ENCODE assay signal across 8 mouse cellular contexts in genomic region chr9:83925688-83926041, GRCm38 (mm10). TPM values are rescaled to one million over a fixed set of nuclear protein-coding genes. Genes with fewer than 3 reads are reported as not detected.
DNase-seq lines count a peak whose midpoint lies in the region; ATAC-seq lines count a peak whose summit lies in the region.

No protein-coding gene starts in this region.

- no peak for DNase-seq in heart, embryonic 10.5 days (ENCODE audit: low spot score)
- no peak for DNase-seq in heart, adult 8-10 months (ENCODE audit: low spot score)
- DNase-seq in brain, adult 2 months (ENCODE audit: low read depth, low spot score), result peak; percentile 61
- no peak for DNase-seq in testis, postnatal 14 days (ENCODE audit: low spot score)
- DNase-seq in left cerebral cortex, adult 9 months (ENCODE audit: low spot score in 2 of 2), result no peak
- DNase-seq in urinary bladder, postnatal 14 days (ENCODE audit: low spot score), result no peak

- no peak overlapping the region for H3K9ac ChIP-seq in forebrain, embryonic 16.5 days (replicated peaks; ENCODE audit: low read depth, low read length)
- H3K9ac ChIP-seq in liver, embryonic 15.5 days, result peak overlapping the region; percentile 52; the same call in 1 of the 2 replicates

- peak overlapping the region; percentile 84 for H3K4me3 ChIP-seq in heart, embryonic 10.5 days
- H3K4me3 ChIP-seq in forebrain, embryonic 16.5 days (replicated peaks; ENCODE audit: low read length), result peak overlapping the region; percentile 74
- H3K4me3 ChIP-seq in liver, embryonic 15.5 days (replicated peaks), result peak overlapping the region; percentile 66

- H3K36me3 ChIP-seq in heart, embryonic 10.5 days, result no peaks in the 10 kb centered on the region
- H3K36me3 ChIP-seq in forebrain, embryonic 16.5 days (ENCODE audit: control insufficient read depth, insufficient read depth), result no peaks in the 10 kb centered on the region
- no peaks in the 10 kb centered on the region for H3K36me3 ChIP-seq in liver, embryonic 15.5 days (replicated peaks)

- no peak overlapping the region for H3K27ac ChIP-seq in heart, embryonic 10.5 days
- H3K27ac ChIP-seq in forebrain, embryonic 16.5 days (ENCODE audit: low read length), result no peak overlapping the region
- no peak overlapping the region for H3K27ac ChIP-seq in liver, embryonic 15.5 days (replicated peaks)

- no peaks in the 10 kb centered on the region for H3K27me3 ChIP-seq in heart, embryonic 10.5 days (ENCODE audit: insufficient read depth, poor library complexity, severe bottlenecking)
- no peaks in the 10 kb centered on the region for H3K27me3 ChIP-seq in forebrain, embryonic 16.5 days (replicated peaks; ENCODE audit: control insufficient read depth, insufficient read depth, low read length)
- H3K27me3 ChIP-seq in liver, embryonic 15.5 days, result no peaks in the 10 kb centered on the region

- no peaks in the 10 kb centered on the region for H3K9me3 ChIP-seq in heart, embryonic 10.5 days
- H3K9me3 ChIP-seq in forebrain, embryonic 16.5 days (ENCODE audit: control insufficient read depth, low read length), result no peaks in the 10 kb centered on the region
- H3K9me3 ChIP-seq in liver, embryonic 15.5 days (replicated peaks), result no peaks in the 10 kb centered on the region

- 0 out of 2 replicates have a peak, but pooled peaks cover 6% of the 10 kb centered on the region for H3K4me1 ChIP-seq in heart, embryonic 10.5 days
- peaks cover 5% of the 10 kb centered on the region for H3K4me1 ChIP-seq in forebrain, embryonic 16.5 days (replicated peaks; ENCODE audit: control insufficient read depth, insufficient read depth, low read length)
- peaks cover 8% of the 10 kb centered on the region for H3K4me1 ChIP-seq in liver, embryonic 15.5 days (replicated peaks)

- 56% methylated on average over 4 of the region's 4 CpGs for WGBS in heart, embryonic 10.5 days
- 54% methylated on average over 4 of the region's 4 CpGs for WGBS in forebrain, embryonic 16.5 days
- 64% methylated on average over 4 of the region's 4 CpGs for WGBS in liver, embryonic 15.5 days (ENCODE audit: insufficient replicate concordance)

- ATAC-seq in forebrain, embryonic 16.5 days, result no peak
- no peak for ATAC-seq in liver, embryonic 15.5 days (ENCODE audit: insufficient read depth)

- H3K4me2 ChIP-seq in forebrain, embryonic 16.5 days (ENCODE audit: low read length), result peak overlapping the region; percentile 58
- H3K4me2 ChIP-seq in liver, embryonic 15.5 days, result peak overlapping the region; percentile 84

RNA-seq across cellular contexts. Expression of gene Bckdhb, which starts 0.7 kb away (rescaled TPM):
- polyA plus RNA-seq in heart, embryonic 10.5 days (2016; fragmentation: Nextera tagmentation; extraction: Ambion mirVana), result 49.6 and 52.3 TPM in 2 replicates
- 100 to 1,000 TPM; 103 to 114 (median 108) TPM for total RNA-seq in heart, adult 8-10 months (2022)
- 35.8 and 42.1 TPM in 2 replicates for polyA plus RNA-seq in forebrain, embryonic 16.5 days (2015; fragmentation: Nextera tagmentation; extraction: Ambion mirVana)
- 33.6 and 34.1 TPM in 2 replicates for polyA plus RNA-seq in liver, embryonic 15.5 days (2015; fragmentation: Nextera tagmentation; extraction: Ambion mirVana)
